Mouse (Mus musculus) midbrain, embryonic 13.5 days (tissue): Measurements from ENCODE around the gene Tst. TPM values are rescaled to one million over a fixed set of nuclear protein-coding genes. Genes with fewer than 3 reads are reported as not detected.

ENCODE experiments used
- ATAC-seq: fragments of 200-750 bp; cut with Nextera tagmentation; 2 replicates; pipeline ENCODE4 v1.8.0; 2017; ENCODE audit warnings: mild to moderate bottlenecking, moderate TSS enrichment, moderate library complexity
- H3K27ac ChIP-seq: fragments of 300-500 bp; sonication (generic); 2 replicates; pipeline ENCODE4 v1.5.1; 2015; ENCODE audit warnings: inconsistent platforms, mild to moderate bottlenecking, moderate library complexity
- H3K27me3 ChIP-seq: fragments of 300-500 bp; sonication (generic); 2 replicates; pipeline ENCODE4 v1.6.1; 2015; ENCODE audit warnings: mild to moderate bottlenecking, inconsistent platforms
- H3K36me3 ChIP-seq: fragments of 300-500 bp; sonication (generic); 2 replicates; pipeline ENCODE4 v1.6.1; 2015; ENCODE audit warnings: mild to moderate bottlenecking, inconsistent platforms
- H3K4me1 ChIP-seq: fragments of 300-500 bp; sonication (generic); replicated peaks from 2 replicates; pipeline ENCODE4 v1.6.1; 2015; ENCODE audit warnings: inconsistent platforms
- H3K4me2 ChIP-seq: fragments of 300-500 bp; sonication (generic); replicated peaks from 2 replicates; pipeline ENCODE4 v1.6.1; 2015; ENCODE audit warnings: moderate library complexity, mild to moderate bottlenecking, inconsistent platforms
- H3K4me3 ChIP-seq: fragments of 300-500 bp; sonication (generic); replicated peaks from 2 replicates; pipeline ENCODE4 v1.5.1; 2015; ENCODE audit warnings: mild to moderate bottlenecking, inconsistent platforms
- H3K9ac ChIP-seq: fragments of 300-500 bp; sonication (generic); replicated peaks from 2 replicates; pipeline ENCODE4 v1.6.1; 2015; ENCODE audit warnings: mild to moderate bottlenecking, inconsistent platforms
- H3K9me3 ChIP-seq: fragments of 300-500 bp; sonication (generic); 2 replicates; pipeline ENCODE4 v1.6.1; 2016; ENCODE audit warnings: mild to moderate bottlenecking, inconsistent platforms
- WGBS: fragments of 180-500 bp; shearing (Covaris S2); methylation state at CpG from one replicate; pipeline ENCODE4 v1.1.7; 2015; 5-methylcytosine and 5-hydroxymethylcytosine counted together
- polyA plus RNA-seq: library from polyadenylated mRNA; unstranded; fragments of >200 nt; fragmentation: Nextera tagmentation; extraction: Ambion mirVana; gene quantifications from 2 replicates; pipeline ENCODE4 v1.2.1, GENCODE M21; 2015

Tst gene
- polyA plus RNA-seq, 1 experiment from 2014 or later = 8.8 TPM

- Histone ChIP-seq H3K27me3 (peaks cover 16% of the 10 kb centered on the region), H3K4me3 (peak within 1 kb of the TSS; percentile 93), H3K9me3 (no peaks in the 10 kb centered on the region), H3K9ac (peak within 1 kb of the TSS; percentile 93), H3K4me2 (peak within 1 kb of the TSS; percentile 89), H3K36me3 (peaks cover 21% of the 10 kb centered on the region), H3K27ac (peak within 1 kb of the TSS; percentile 72), H3K4me1 (peaks cover 25% of the 10 kb centered on the region)
- WGBS = 2% methylated on average over 52 of the region's 52 CpGs
- ATAC-seq = peak; percentile 94
These were observed 22.9 kb upstream of the Tst start, which contains the start of gene Kctd17 for GRCm38 (mm10) chr15:78428391-78429138. Kctd17 (plus strand) TSS chr15:78428564.

GRCm38 (mm10) chr15:78425230-78425629 lies 19.5 kb upstream of the Tst start:
- 68% methylated on average over 4 of the region's 4 CpGs for WGBS
- no peak for ATAC-seq
- H3K27ac ChIP-seq = no peak overlapping the region

GRCm38 (mm10) chr15:78424507-78424906 lies 18.8 kb upstream of the Tst start:
- Histone ChIP-seq H3K4me2 (no peak overlapping the region), H3K36me3 (no peaks in the 10 kb centered on the region), H3K4me3 (no peak overlapping the region), H3K27me3 (peaks cover 23% of the 10 kb centered on the region), H3K27ac (no peak overlapping the region), H3K4me1 (peaks cover 16% of the 10 kb centered on the region), H3K9me3 (no peaks in the 10 kb centered on the region), H3K9ac (no peak overlapping the region)
- no peak for ATAC-seq
- WGBS = 25% methylated on average over 11 of the region's 11 CpGs

More at GRCm38 (mm10) chr15:78425230-78425629, 19.5 kb upstream of the Tst start:
- peaks cover 23% of the 10 kb centered on the region for H3K4me1 ChIP-seq
- peaks cover 23% of the 10 kb centered on the region for H3K27me3 ChIP-seq
- H3K4me3 ChIP-seq = no peak overlapping the region
- H3K36me3 ChIP-seq = no peaks in the 10 kb centered on the region
- H3K4me2 ChIP-seq = no peak overlapping the region
- H3K9me3 ChIP-seq = no peaks in the 10 kb centered on the region
- H3K9ac ChIP-seq = no peak overlapping the region

GRCm38 (mm10) chr15:78422046-78422956 lies 16.6 kb upstream of the Tst start:
- H3K9me3 ChIP-seq = no peaks in the 10 kb centered on the region

GRCm38 (mm10) chr15:78420395-78420794 lies 14.7 kb upstream of the Tst start:
- peaks cover 20% of the 10 kb centered on the region for H3K27me3 ChIP-seq
- ATAC-seq = no peak
- no peaks in the 10 kb centered on the region for H3K9me3 ChIP-seq
- H3K4me1 ChIP-seq = peaks cover 10% of the 10 kb centered on the region; the same call in 1 of the 2 replicates
- H3K36me3 ChIP-seq = no peaks in the 10 kb centered on the region
- no peak overlapping the region for H3K4me2 ChIP-seq
- H3K4me3 ChIP-seq = no peak overlapping the region
- 89% methylated on average over 13 of the region's 13 CpGs for WGBS
- no peak overlapping the region for H3K9ac ChIP-seq
- H3K27ac ChIP-seq = no peak overlapping the region

More at GRCm38 (mm10) chr15:78422046-78422956, 16.6 kb upstream of the Tst start:
- peaks cover 5% of the 10 kb centered on the region; the same call in 1 of the 2 replicates for H3K4me1 ChIP-seq
- H3K36me3 ChIP-seq = no peaks in the 10 kb centered on the region
- 0 out of 2 replicates have a peak overlapping the region, but pooled peaks have one; percentile 15 for H3K4me2 ChIP-seq
- no peak overlapping the region for H3K9ac ChIP-seq
- no peak overlapping the region for H3K4me3 ChIP-seq
- H3K27me3 ChIP-seq = peaks cover 23% of the 10 kb centered on the region
- no peak overlapping the region for H3K27ac ChIP-seq
- peak; percentile 79; the same call in 1 of the 2 replicates for ATAC-seq
- WGBS = 16% methylated on average over 16 of the region's 16 CpGs

- H3K27ac ChIP-seq = no peak overlapping the region
- H3K27me3 ChIP-seq = peaks cover 6% of the 10 kb centered on the region; the same call in 1 of the 2 replicates
- H3K36me3 ChIP-seq = 0 out of 2 replicates have a peak, but pooled peaks cover 3% of the 10 kb centered on the region
- H3K4me1 ChIP-seq = peaks cover 5% of the 10 kb centered on the region; the same call in 1 of the 2 replicates
- no peak overlapping the region for H3K9ac ChIP-seq
- no peaks in the 10 kb centered on the region for H3K9me3 ChIP-seq
- no peak for ATAC-seq
- no peak overlapping the region for H3K4me3 ChIP-seq
- H3K4me2 ChIP-seq = no peak overlapping the region
- WGBS = 13% methylated on average over 4 of the region's 4 CpGs
These were observed 11.2 kb upstream of the Tst start for GRCm38 (mm10) chr15:78416937-78417336.

GRCm38 (mm10) chr15:78414157-78414556 lies 8.4 kb upstream of the Tst start:
- Histone ChIP-seq H3K36me3 (0 out of 2 replicates have a peak, but pooled peaks cover 3% of the 10 kb centered on the region), H3K4me3 (no peak overlapping the region), H3K4me2 (no peak overlapping the region), H3K27me3 (peaks cover 30% of the 10 kb centered on the region), H3K9me3 (no peaks in the 10 kb centered on the region), H3K4me1 (peaks cover 17% of the 10 kb centered on the region), H3K27ac (no peak overlapping the region), H3K9ac (no peak overlapping the region)
- no peak for ATAC-seq
- WGBS = 96% methylated on average over 8 of the region's 8 CpGs

- 0 out of 2 replicates have a peak, but pooled peaks cover 3% of the 10 kb centered on the region for H3K36me3 ChIP-seq
- ATAC-seq = no peak
- H3K4me3 ChIP-seq = no peak overlapping the region
- no peak overlapping the region for H3K27ac ChIP-seq
- H3K9ac ChIP-seq = no peak overlapping the region
- H3K4me2 ChIP-seq = no peak overlapping the region
- H3K9me3 ChIP-seq = no peaks in the 10 kb centered on the region
- H3K4me1 ChIP-seq = peaks cover 17% of the 10 kb centered on the region
- H3K27me3 ChIP-seq = peaks cover 34% of the 10 kb centered on the region
- 55% methylated on average over 1 of the region's 1 CpGs for whole genome bisulfite sequencing
These were observed 8.0 kb upstream of the Tst start for GRCm38 (mm10) chr15:78413719-78414117.

GRCm38 (mm10) chr15:78413083-78413718 lies 7.5 kb upstream of the Tst start:
- Histone ChIP-seq H3K9ac (no peak overlapping the region), H3K27me3 (peaks cover 39% of the 10 kb centered on the region), H3K4me3 (no peak overlapping the region), H3K27ac (no peak overlapping the region), H3K4me1 (peaks cover 17% of the 10 kb centered on the region), H3K36me3 (0 out of 2 replicates have a peak, but pooled peaks cover 3% of the 10 kb centered on the region), H3K4me2 (no peak overlapping the region), H3K9me3 (no peaks in the 10 kb centered on the region)
- no peak for ATAC-seq
- 94% methylated on average over 14 of the region's 14 CpGs for WGBS

- Histone ChIP-seq H3K4me2 (peak overlapping the region; percentile 52), H3K27me3 (peaks cover 44% of the 10 kb centered on the region), H3K4me3 (peak overlapping the region; percentile 29), H3K36me3 (0 out of 2 replicates have a peak, but pooled peaks cover 3% of the 10 kb centered on the region), H3K27ac (no peak overlapping the region), H3K9ac (peak overlapping the region; percentile 34; the same call in 1 of the 2 replicates), H3K4me1 (peaks cover 31% of the 10 kb centered on the region), H3K9me3 (no peaks in the 10 kb centered on the region)
- WGBS = 7% methylated on average over 12 of the region's 12 CpGs
- no peak for ATAC-seq
These were observed 3.9 kb upstream of the Tst start for GRCm38 (mm10) chr15:78409570-78410052.

- Histone ChIP-seq H3K4me2 (peak within 1 kb of the TSS; percentile 85), H3K36me3 (no peaks in the 10 kb centered on the region), H3K4me3 (peak within 1 kb of the TSS; percentile 63), H3K4me1 (peaks cover 48% of the 10 kb centered on the region), H3K9me3 (no peaks in the 10 kb centered on the region), H3K27me3 (peaks cover 37% of the 10 kb centered on the region), H3K9ac (peak within 1 kb of the TSS; percentile 74), H3K27ac (peak within 1 kb of the TSS; percentile 88)
- under 1% methylated on average over 40 of the region's 40 CpGs for WGBS
- ATAC-seq = peak; percentile 91
These were observed 707 bp upstream of the Tst start, which contains the start of gene Mpst for GRCm38 (mm10) chr15:78406293-78406934. Mpst (plus strand) TSS chr15:78406416.
